Comparison of ENCODE assay signal across 13 mouse cellular contexts in the genomic region with DNA sequence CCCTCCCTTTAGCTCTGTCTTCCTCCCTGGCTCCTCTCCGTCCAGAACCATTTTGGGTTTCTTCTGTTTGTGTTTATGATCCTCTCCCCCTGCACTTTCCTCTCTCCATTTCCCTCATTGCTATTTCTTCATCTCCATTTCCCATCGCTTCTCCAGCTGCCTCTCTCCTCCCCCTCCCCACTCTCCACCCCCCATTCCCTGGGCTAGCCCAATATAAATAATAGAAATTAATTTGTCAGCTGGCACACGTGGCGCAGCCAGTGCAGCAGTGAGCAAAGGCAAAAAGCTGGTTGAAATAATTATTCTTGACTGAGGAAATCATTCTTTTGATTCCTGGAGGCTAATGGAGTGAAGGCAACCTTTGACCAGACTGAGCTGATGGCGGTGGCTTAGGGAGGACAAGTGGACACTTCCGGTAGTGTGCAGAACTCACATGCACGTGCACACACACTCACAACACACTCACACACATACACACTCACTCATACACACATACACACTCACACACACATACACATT. TPM values are rescaled to one million over a fixed set of nuclear protein-coding genes. Genes with fewer than 3 reads are reported as not detected.
DNase-seq lines count a peak whose midpoint lies in the region; ATAC-seq lines count a peak whose summit lies in the region.
"Had no signal": no experiment of that assay in that cellular context is flagged by ENCODE, and none has a peak within 500 bp of the region (broad histone marks: within the 10 kb centered on the region; RNA-seq: fewer than 3 reads in every experiment).

TSS of gene Mdga1 (minus strand) at position 51 of the 519 bp plus-strand sequence.

- no peak within 1 kb of the TSS for H3K27ac ChIP-seq in intestine, embryonic 15.5 days
- H3K27ac ChIP-seq: embryonic facial prominence, embryonic 15.5 days; heart, embryonic 15.5 days had no signal

- no peak for ATAC-seq in intestine, embryonic 15.5 days

- no peaks in the 10 kb centered on the region; the same call in 1 of the 2 replicates for H3K27me3 ChIP-seq in intestine, embryonic 15.5 days (replicated peaks)

- H3K9ac ChIP-seq in intestine, embryonic 15.5 days: no peak within 1 kb of the TSS
- H3K9ac ChIP-seq: embryonic facial prominence, embryonic 15.5 days; heart, embryonic 15.5 days had no signal

- no peak within 1 kb of the TSS for H3K4me2 ChIP-seq in intestine, embryonic 15.5 days (replicated peaks)
- H3K4me2 ChIP-seq: embryonic facial prominence, embryonic 15.5 days; heart, embryonic 15.5 days had no signal

- no peaks in the 10 kb centered on the region for H3K36me3 ChIP-seq in intestine, embryonic 15.5 days
- H3K36me3 ChIP-seq: embryonic facial prominence, embryonic 15.5 days; heart, embryonic 15.5 days had no signal

- H3K9me3 ChIP-seq in intestine, embryonic 15.5 days: no peaks in the 10 kb centered on the region
- H3K9me3 ChIP-seq: embryonic facial prominence, embryonic 15.5 days; heart, embryonic 15.5 days had no signal

- DNase-seq in heart, adult 8-10 months (ENCODE audit: low spot score): no peak
- no peak for DNase-seq in heart, adult 9 months (ENCODE audit: low spot score in 2 of 2)
- peak; percentile 22 for DNase-seq in Muller cell, postnatal 12 days (ENCODE audit: inconsistent ontology term)
- DNase-seq in gastrocnemius, postnatal 14 days: no peak
- DNase-seq in left cerebral cortex, adult 8-10 months (ENCODE audit: low spot score in 2 of 2): no peak
- DNase-seq in testis, postnatal 14 days (ENCODE audit: low spot score): no peak
- no peak for DNase-seq in cerebellum, postnatal 36 days
- DNase-seq: lung, adult 2 months; thymus, postnatal 25 days had no signal

- intact Hi-C loops in gastrocnemius, postnatal 14 days (cut with DNase I; ENCODE audit: low total_unique reads): loop anchor here (5.0 kb wide), 1 partner anchor 487 kb away; no protein-coding TSS in a partner anchor

- WGBS in intestine, embryonic 15.5 days: 65% methylated on average over 7 of the region's 7 CpGs

- no peak within 1 kb of the TSS for H3K4me3 ChIP-seq in intestine, embryonic 15.5 days (replicated peaks)
- H3K4me3 ChIP-seq: embryonic facial prominence, embryonic 15.5 days; heart, embryonic 15.5 days; myocyte had no signal

- H3K4me1 ChIP-seq in intestine, embryonic 15.5 days (replicated peaks): no peaks in the 10 kb centered on the region; the same call in 1 of the 2 replicates
- H3K4me1 ChIP-seq: heart, embryonic 15.5 days had no signal

RNA-seq across cellular contexts. Expression of gene Mdga1, which starts in this region (rescaled TPM):
- total RNA-seq in heart, adult 8-10 months (2022): 10 to 100 TPM; 15.6 to 17.3 (median 16.4) TPM
- 10 to 100 TPM; 50.6 to 51.2 TPM for total RNA-seq in gastrocnemius, postnatal 14 days (2021)
- 10 to 100 TPM; 17.9 to 32.2 (median 20.4) TPM for total RNA-seq in left cerebral cortex, adult 8-10 months (2022)
- polyA plus RNA-seq in intestine, embryonic 15.5 days (2015; fragmentation: Nextera tagmentation; extraction: Ambion mirVana): 1.5 and 2.1 TPM in 2 replicates
